Mouse (Mus musculus) stomach, embryonic 16.5 days (tissue): ENCODE data around the gene Tnfrsf25. TPM values are rescaled to one million over a fixed set of nuclear protein-coding genes. Genes with fewer than 3 reads are reported as not detected.

Source experiments
- ATAC-seq: fragments of 200-750 bp; cut with Nextera tagmentation; 2 replicates; pipeline ENCODE4 v1.8.0; 2017; ENCODE audit warnings: moderate number of reproducible peaks, moderate TSS enrichment; ENCODE audit not compliant: insufficient read depth, low FRiP score
- H3K27ac ChIP-seq: fragments of 300-500 bp; sonication (generic); 2 replicates; pipeline ENCODE4 v1.5.1; 2014; ENCODE audit warnings: low read length
- H3K27me3 ChIP-seq: fragments of 300-500 bp; sonication (generic); 2 replicates; pipeline ENCODE4 v1.6.1; 2014; ENCODE audit warnings: low read length, control low read depth, mixed read lengths; ENCODE audit not compliant: control insufficient read depth, insufficient read depth
- H3K36me3 ChIP-seq: fragments of 300-500 bp; sonication (generic); 2 replicates; pipeline ENCODE4 v1.6.1; 2014; ENCODE audit warnings: low read length; ENCODE audit not compliant: control insufficient read depth, insufficient read depth
- H3K4me1 ChIP-seq: fragments of 300-500 bp; sonication (generic); 2 replicates; pipeline ENCODE4 v1.6.1; 2014; ENCODE audit warnings: low read length, control low read depth, mixed read lengths; ENCODE audit not compliant: control insufficient read depth, insufficient read depth
- H3K4me2 ChIP-seq: fragments of 300-500 bp; sonication (generic); 2 replicates; pipeline ENCODE4 v1.6.1; 2014; ENCODE audit warnings: low read depth, low read length, mixed read lengths
- H3K4me3 ChIP-seq: fragments of 300-500 bp; sonication (generic); replicated peaks from 2 replicates; pipeline ENCODE4 v1.5.1; 2014; ENCODE audit warnings: mild to moderate bottlenecking, low read length
- H3K9ac ChIP-seq: fragments of 300-500 bp; sonication (generic); 2 replicates; pipeline ENCODE4 v1.6.1; 2014; ENCODE audit warnings: low read length
- H3K9me3 ChIP-seq: fragments of 300-500 bp; sonication (generic); replicated peaks from 2 replicates; pipeline ENCODE4 v1.6.1; 2016; ENCODE audit warnings: low read length, control low read depth; ENCODE audit not compliant: control insufficient read depth
- WGBS: fragments of 180-500 bp; shearing (Covaris S2); extraction: QIAGEN DNeasy Blood & Tissue Kit; methylation state at CpG from one replicate; pipeline ENCODE4 v1.1.7; 2014; 5-methylcytosine and 5-hydroxymethylcytosine counted together
- polyA plus RNA-seq: library from polyadenylated mRNA; unstranded; fragments of >200 nt; fragmentation: Nextera tagmentation; extraction: Ambion mirVana; gene quantifications from 2 replicates; pipeline ENCODE4 v1.2.1, GENCODE M21; 2015

Gene Tnfrsf25
- polyA plus RNA-seq, 1 experiment from 2014 or later = 2.1 TPM

- WGBS = 38% methylated on average over 11 of the region's 11 CpGs
- Histone ChIP-seq H3K27me3 (no peaks in the 10 kb centered on the region), H3K27ac (peak overlapping the region; percentile 39; the same call in 1 of the 2 replicates), H3K9me3 (no peaks in the 10 kb centered on the region), H3K4me2 (peak overlapping the region; percentile 7), H3K4me1 (peaks cover 13% of the 10 kb centered on the region; the same call in 1 of the 2 replicates), H3K36me3 (no peaks in the 10 kb centered on the region), H3K4me3 (0 out of 2 replicates have a peak overlapping the region, but pooled peaks have one; percentile 6), H3K9ac (no peak overlapping the region)
- ATAC-seq = peak; percentile 39; the same call in 1 of the 2 replicates
These were observed 17.6 kb upstream of the Tnfrsf25 start for GRCm38 (mm10) chr4:152097911-152098799.

GRCm38 (mm10) chr4:152100541-152100940, 15.2 kb upstream of the Tnfrsf25 start:
- no peak overlapping the region; the same call in 1 of the 2 replicates for H3K27ac ChIP-seq
- no peaks in the 10 kb centered on the region for H3K27me3 ChIP-seq
- ATAC-seq = no peak
- 0 out of 2 replicates have a peak overlapping the region, but pooled peaks have one; percentile 32 for H3K9ac ChIP-seq
- 70% methylated on average over 11 of the region's 11 CpGs for WGBS
- no peaks in the 10 kb centered on the region for H3K9me3 ChIP-seq
- no peak overlapping the region for H3K4me3 ChIP-seq
- H3K4me2 ChIP-seq = no peak overlapping the region
- no peaks in the 10 kb centered on the region for H3K36me3 ChIP-seq
- 0 out of 2 replicates have a peak, but pooled peaks cover 13% of the 10 kb centered on the region for H3K4me1 ChIP-seq

- H3K9ac ChIP-seq = 0 out of 2 replicates have a peak overlapping the region, but pooled peaks have one; percentile 32
- no peaks in the 10 kb centered on the region for H3K9me3 ChIP-seq
- no peak overlapping the region for H3K4me2 ChIP-seq
- no peak for ATAC-seq
- WGBS = 62% methylated on average over 7 of the region's 7 CpGs
- H3K4me1 ChIP-seq = 0 out of 2 replicates have a peak, but pooled peaks cover 10% of the 10 kb centered on the region
- H3K27me3 ChIP-seq = no peaks in the 10 kb centered on the region
- H3K36me3 ChIP-seq = no peaks in the 10 kb centered on the region
- H3K4me3 ChIP-seq = no peak overlapping the region
- H3K27ac ChIP-seq = peak overlapping the region; percentile 21; the same call in 1 of the 2 replicates
These were observed 14.6 kb upstream of the Tnfrsf25 start for GRCm38 (mm10) chr4:152101081-152101653.

GRCm38 (mm10) chr4:152101921-152102320, 13.8 kb upstream of the Tnfrsf25 start:
- Histone ChIP-seq H3K4me3 (no peak overlapping the region), H3K4me2 (no peak overlapping the region), H3K9me3 (no peaks in the 10 kb centered on the region), H3K27ac (no peak overlapping the region), H3K36me3 (no peaks in the 10 kb centered on the region), H3K9ac (no peak overlapping the region), H3K4me1 (0 out of 2 replicates have a peak, but pooled peaks cover 7% of the 10 kb centered on the region), H3K27me3 (no peaks in the 10 kb centered on the region)
- WGBS = 94% methylated on average over 16 of the region's 16 CpGs
- no peak for ATAC-seq

- Histone ChIP-seq H3K4me1 (peaks cover 16% of the 10 kb centered on the region; the same call in 1 of the 2 replicates), H3K4me2 (no peak overlapping the region), H3K9ac (no peak overlapping the region), H3K36me3 (no peaks in the 10 kb centered on the region), H3K4me3 (no peak overlapping the region), H3K9me3 (no peaks in the 10 kb centered on the region), H3K27me3 (no peaks in the 10 kb centered on the region), H3K27ac (no peak overlapping the region)
- ATAC-seq = no peak
- WGBS = 43% methylated on average over 7 of the region's 7 CpGs
These were observed 12.7 kb upstream of the Tnfrsf25 start for GRCm38 (mm10) chr4:152103025-152103424.

GRCm38 (mm10) chr4:152106746-152107145, 9.0 kb upstream of the Tnfrsf25 start:
- 0 out of 2 replicates have a peak, but pooled peaks cover 10% of the 10 kb centered on the region for H3K36me3 ChIP-seq
- no peak overlapping the region for H3K9ac ChIP-seq
- no peak overlapping the region for H3K4me2 ChIP-seq
- no peak overlapping the region for H3K4me3 ChIP-seq
- H3K27me3 ChIP-seq = no peaks in the 10 kb centered on the region
- no peak overlapping the region for H3K27ac ChIP-seq
- no peaks in the 10 kb centered on the region for H3K9me3 ChIP-seq
- ATAC-seq = no peak
- peaks cover 13% of the 10 kb centered on the region; the same call in 1 of the 2 replicates for H3K4me1 ChIP-seq
- 67% methylated on average over 9 of the region's 9 CpGs for WGBS

- Histone ChIP-seq H3K4me1 (peaks cover 13% of the 10 kb centered on the region; the same call in 1 of the 2 replicates), H3K9me3 (no peaks in the 10 kb centered on the region), H3K4me3 (peak overlapping the region; percentile 49), H3K27ac (peak overlapping the region; percentile 95), H3K9ac (peak overlapping the region; percentile 72), H3K27me3 (no peaks in the 10 kb centered on the region), H3K36me3 (0 out of 2 replicates have a peak, but pooled peaks cover 10% of the 10 kb centered on the region), H3K4me2 (peak overlapping the region; percentile 79)
- WGBS = 16% methylated on average over 24 of the region's 24 CpGs
- peak; percentile 87 for ATAC-seq
These were observed 8.2 kb upstream of the Tnfrsf25 start for GRCm38 (mm10) chr4:152107493-152107892.

GRCm38 (mm10) chr4:152107971-152108509, 7.7 kb upstream of the Tnfrsf25 start:
- H3K36me3 ChIP-seq = 0 out of 2 replicates have a peak, but pooled peaks cover 10% of the 10 kb centered on the region
- peaks cover 13% of the 10 kb centered on the region; the same call in 1 of the 2 replicates for H3K4me1 ChIP-seq
- peak overlapping the region; percentile 95 for H3K27ac ChIP-seq
- H3K4me2 ChIP-seq = peak overlapping the region; percentile 79
- 22% methylated on average over 30 of the region's 30 CpGs for WGBS
- ATAC-seq = peak; percentile 94
- peak overlapping the region; percentile 49 for H3K4me3 ChIP-seq
- H3K9me3 ChIP-seq = no peaks in the 10 kb centered on the region
- no peaks in the 10 kb centered on the region for H3K27me3 ChIP-seq
- peak overlapping the region; percentile 72 for H3K9ac ChIP-seq
